Mouse (Mus musculus): ENCODE results near the gene B3glct.

The B3glct gene

DNA sequence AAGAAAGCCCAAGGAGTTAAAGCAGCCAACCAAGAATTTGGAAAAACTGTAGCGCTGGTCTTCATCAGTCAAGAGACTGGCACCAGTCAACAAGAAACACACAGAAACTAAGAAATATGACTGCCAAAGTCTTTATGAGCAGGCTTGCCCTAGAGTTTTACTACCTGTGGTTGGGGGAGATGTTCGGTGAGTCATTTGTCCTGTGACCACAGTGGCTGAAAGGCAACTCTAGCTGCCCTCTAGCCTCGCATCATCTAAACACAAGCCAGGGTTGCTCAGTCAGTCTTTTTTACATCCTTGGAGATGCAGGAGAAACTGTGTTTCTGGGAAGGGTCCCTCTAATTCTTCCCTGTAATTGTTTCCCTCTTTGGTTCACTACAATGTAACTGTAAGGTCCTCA, 834 bp upstream of the B3glct start:
- no peak for DNase-seq

DNA sequence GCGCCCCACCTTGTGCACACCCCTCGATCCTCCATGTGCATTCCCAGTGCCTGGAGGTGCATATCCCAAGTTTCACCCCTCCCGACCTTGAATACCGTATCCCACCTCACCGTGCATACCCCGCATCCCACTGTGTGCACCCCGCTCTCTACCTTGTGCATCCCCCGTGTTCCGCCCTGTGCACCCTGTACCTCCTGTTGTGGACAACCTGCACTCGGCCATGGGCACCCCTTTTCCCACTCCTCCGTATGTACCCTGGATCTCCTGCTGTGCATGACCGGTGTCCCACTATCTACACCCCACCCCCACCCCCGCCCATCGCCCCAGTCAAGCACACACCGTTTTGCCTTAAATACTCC, 939 bp downstream of the B3glct start:
- DNase-seq, result peak; percentile 21

DNA sequence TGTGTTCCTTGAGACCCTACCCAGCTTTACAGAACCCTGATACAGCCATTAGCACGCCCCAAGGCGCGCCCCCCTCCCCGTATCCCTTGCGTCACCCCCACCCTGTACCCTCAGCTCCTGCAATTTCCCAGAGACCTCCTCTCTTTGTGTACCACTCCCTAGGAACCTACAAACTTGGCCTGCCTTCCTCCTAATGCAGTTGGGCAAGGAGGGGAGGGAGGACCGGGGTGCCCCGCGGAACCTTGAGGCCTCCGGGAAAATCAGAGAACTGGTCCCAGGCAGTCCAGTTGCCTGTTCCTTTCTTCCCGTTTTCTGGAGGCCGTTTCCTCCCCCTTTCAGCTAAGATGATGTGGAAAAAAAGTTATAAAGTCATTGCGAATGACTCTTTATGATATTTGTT, 1.3 kb downstream of the B3glct start:
- peak; percentile 8 for DNase-seq

DNA sequence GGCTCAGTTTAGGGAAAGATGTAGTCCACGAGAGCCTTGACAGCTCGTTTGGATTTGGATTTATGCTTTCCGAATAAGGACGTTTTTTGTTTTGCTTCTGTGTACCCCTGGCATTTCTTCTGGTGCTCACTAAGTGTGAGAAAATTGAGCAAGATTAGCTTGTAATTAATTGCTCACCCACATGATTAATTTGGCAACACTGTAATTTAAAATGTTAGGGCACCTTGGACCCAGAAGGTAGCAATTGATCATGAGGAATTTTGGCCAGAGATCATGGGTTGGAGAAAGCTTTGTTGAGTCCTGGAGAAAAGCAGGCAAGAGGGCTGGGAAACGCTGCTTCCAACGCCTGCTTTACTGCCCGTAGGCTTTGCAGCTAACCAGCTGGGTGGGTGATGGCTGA, 1.9 kb downstream of the B3glct start:
- no peak for DNase-seq

DNA sequence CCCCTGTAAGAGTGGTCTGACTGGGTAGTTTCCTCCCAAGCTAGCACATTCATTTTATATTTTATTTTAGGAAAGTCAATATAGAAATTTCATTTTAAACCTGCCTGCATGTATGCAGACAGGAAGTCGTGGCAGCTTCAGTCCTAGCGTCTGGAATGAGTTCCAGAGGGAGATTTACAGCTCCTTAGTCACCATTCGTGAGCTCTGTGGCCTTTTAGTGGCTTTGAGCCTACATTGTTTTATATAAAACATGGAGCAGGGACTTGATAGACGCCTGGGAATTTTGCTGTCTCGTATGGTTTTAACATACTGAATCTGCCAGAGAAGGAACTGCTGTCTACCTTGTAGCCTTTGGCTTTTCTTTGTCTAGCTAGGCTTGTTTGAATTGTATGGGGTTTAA, 2.9 kb downstream of the B3glct start:
- no peak for DNase-seq

DNA sequence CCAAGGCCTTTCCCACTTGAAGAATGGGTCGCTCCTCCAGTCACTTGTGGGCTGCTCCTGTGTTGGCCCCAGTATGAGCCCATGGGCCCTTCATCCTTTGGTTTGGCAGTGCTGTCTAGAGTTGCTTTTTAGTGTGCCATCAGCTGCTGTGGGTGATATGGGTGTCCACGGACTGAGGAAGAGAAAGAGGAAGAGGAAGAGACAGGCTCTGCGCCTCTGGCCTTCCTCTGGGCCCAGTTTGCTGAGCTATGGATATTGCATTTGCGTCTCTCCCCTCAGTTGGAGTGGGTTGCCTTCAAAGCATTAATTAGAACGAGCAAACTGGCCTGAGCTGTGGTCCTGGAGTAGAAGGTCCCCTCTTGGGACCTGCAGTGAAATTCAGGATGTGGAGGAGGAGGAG, 11.8 kb downstream of the B3glct start:
- no peak for DNase-seq

DNA sequence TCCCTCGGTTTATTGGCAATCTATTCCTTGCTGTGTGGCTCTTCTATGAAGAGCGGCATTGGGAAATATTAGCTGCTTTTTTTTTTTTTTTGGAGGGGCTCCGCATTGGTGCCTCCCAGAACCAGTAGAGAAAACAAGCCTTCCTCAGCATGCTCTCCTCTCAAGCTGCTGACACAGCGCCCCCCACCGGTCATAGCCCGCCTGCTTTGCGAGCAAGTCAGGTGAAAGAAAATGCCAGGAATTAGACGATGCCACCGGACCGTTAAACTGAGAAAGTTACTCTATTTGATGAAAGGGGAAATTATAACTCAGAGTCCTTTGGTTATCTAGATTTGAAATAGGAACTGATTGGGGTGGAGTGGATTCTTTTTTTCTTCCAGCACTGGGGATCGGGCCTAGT, 14.5 kb downstream of the B3glct start:
- DNase-seq, result no peak

DNA sequence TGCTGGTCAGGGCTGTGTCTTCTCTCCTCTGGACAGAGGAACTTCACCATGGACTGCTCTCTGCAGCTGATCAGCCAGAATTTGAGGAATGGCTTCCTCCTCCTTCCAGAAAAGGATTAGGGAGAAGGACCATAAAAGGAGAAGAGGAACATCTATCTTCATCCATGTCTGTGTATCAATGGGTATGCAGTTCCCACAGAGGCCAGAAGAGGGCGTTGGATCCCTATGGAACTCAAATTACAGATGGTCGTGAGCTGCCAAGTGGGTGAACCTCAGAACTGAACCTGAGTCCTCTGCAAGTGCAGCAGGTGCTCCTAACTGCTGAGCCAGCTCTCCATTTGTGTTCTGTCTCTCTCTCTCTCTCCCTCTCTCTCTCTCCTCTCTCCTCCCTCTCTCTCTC, 15.2 kb downstream of the B3glct start:
- no peak for DNase-seq

DNA sequence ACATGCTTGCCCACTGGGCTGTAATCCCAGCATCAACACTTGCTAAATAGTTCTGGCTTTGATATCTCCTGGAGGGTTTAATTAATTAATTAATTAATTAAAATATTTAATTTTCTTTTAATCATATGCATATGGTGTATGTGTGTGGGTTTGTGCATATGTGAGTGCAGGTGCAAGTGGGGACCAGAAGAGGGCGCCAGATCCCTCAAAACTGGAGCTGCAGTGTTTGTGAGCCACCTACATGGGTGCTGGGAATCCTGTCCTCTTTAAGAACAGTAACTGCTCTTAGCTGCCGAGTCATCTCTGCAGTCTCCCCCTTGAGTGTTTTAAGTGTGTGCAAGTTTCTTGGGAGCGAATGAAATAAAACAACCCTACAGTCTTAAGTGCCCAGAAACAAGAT, 15.9 kb downstream of the B3glct start:
- DNase-seq, result no peak

DNA sequence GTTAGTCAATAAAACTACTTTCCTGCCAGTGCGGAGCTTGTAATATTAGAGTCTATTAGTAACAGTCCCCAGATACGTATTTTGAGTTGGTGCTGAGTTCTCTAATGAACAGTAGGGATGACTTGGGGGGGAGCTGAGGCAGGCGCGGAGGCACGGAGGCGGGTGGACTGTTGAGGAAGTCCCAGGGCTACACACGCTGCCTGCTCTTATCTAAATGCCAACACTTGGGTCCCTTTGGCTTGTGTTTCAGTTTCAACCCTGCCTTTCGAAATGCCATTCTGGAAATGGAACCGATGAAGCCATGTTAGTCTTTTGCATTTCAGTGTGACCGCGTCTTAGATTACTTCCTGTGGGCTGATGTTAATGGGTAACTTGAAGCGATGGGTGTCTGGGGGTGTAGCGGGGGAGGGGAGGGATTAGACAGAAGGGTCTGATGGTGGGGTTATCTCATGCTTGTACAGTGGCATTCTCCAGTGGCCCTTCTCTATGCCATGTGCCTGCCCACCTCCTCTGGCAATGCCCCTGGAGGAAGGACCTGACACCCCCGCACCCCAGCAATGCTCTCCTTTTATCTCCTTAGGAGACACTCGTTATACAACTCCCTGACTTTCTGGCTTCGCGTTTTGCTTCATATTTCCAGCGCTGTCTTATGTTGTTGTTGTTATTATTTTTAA, 17.2 kb downstream of the B3glct start:
- DNase-seq, result no peak

DNA sequence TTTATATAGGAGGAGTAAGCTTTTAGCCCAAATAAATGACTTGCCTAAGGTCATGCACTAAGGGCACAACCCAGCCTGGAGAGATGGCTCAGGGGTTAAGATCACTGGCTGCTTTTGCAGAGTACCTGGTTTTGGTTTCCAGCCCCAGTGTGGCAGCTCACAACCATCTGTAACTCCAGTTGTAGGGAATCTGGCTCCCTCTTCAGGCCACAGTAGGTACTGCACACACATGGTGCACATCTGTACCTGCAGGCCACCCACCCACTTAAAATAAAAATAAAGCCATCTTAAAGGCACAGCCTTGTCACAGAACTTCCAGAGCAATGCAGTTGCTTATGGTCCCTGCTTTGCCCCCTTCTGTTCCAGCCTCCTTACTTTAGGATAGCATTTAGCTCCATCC, 24.7 kb downstream of the B3glct start:
- no peak for DNase-seq

DNA sequence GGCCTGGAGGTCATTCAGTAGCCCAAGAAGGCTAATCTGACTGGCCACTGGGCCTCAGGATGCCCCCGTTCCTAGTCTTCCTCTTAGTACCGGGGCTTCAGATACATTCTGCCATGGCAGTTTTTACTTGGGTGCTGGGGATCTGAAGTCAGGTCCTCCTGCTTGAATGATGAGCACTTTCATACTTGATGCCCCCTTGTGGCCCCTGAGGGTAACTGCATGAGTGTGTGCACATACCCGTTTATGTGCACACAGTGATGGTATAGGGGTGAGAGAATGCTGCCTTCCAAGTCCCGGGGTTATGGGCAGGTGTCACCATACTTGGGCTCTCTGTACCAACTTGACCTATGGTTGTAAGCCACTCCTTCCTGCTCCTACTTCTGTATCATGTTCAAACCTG, 33.5 kb downstream of the B3glct start:
- no peak for DNase-seq

DNA sequence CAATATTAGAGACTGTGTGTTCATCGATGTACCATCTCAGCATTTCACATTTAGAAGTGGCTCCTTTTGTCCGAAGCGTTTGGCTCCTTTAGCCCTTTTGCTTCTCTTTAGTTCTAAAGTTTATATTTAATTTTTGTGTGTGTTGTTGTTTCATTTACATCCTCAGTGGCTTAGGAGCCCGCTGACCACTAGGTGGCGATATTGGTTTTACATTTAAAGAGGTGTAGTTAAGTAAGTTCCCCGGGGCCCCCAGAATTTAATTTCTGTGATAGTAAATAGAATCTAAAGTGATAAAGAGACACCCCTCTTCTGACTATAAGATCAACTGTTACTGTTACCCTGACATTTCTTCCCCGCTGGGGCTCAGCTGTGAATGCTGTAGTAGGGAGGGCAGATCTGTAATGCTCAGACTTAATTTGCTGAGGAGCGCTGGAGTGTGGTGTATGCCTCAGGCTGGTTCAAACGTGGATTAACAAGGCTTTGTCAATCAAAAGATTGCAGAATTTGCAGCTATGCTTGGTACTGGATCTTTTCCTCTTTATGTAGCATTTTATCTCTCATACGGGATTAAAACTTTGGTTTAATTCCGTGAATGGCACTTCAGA, 35.2 kb downstream of the B3glct start:
- DNase-seq, result no peak

DNA sequence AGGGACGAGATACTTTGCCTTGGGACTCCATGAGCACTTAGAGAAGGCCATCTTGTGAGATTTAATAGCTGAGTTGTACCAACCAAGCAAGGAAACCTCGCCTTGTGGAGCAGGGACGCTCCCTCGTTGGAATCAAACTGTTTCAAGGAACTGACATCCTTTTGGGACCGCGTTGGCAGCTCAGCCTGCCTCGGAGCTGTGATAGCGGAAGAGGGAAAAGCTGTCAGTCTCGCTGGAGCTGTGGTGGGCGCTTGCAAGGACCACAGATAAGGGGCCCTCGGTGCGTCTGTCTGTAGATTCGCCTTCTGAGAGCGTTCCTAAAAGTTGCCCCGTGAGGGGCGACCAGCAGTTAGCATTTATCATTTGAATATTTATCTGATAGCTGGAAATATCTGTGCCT, 35.8 kb downstream of the B3glct start:
- no peak for DNase-seq

DNA sequence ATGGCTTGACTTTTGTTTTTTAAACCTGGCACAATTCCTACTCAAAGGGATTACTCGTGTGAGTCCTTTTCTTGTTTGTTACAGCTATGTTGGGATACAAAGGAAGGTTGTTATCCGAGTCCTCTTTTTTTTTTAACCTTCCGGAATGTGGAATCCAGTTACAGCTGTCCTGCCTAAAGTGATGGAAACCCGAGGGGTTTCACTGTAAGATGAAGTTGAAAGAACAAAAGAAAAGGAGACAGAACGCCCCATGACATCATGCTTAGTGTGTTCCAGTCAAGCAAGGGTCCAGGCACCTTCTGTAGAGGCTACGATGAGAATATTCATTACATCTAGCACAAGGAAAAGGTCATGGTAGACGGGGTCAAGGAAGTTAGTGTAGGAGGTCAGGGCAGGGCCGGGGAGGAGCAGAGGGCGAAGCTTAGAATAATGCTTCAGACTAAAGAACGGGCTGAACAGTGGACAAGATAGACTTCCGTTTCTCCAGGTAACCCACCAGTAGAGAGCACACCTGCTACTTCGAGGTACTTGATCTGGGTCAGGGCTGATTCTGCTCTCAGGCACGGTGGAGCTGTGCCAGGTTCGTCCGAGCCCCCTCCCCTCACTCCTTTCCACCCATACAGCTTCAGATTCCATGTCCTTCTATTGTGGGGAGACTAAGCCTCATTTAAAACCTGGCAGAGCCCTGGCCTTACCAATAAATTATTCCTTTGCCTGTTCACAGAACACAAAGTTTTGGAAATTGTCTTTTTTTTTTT, 37.7 kb downstream of the B3glct start:
- no peak for DNase-seq

DNA sequence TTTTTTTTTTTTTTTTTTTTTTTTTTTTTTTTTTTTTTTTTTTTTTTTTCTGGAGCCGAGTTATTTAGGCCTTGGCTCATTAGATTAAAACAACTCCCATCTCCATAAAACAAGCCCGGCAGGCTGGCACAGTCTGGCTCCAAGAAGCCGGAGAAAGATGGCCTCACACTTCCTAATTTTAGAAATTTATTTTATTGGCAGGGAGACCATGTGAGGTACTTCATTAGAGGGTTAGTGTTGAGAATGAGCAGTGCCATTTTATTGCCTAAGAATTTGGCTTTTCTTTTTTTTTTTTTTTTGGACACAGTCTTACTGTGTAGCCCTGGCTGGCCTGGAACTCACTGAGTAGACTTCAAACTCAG, 38.3 kb downstream of the B3glct start:
- DNase-seq, result no peak

DNA sequence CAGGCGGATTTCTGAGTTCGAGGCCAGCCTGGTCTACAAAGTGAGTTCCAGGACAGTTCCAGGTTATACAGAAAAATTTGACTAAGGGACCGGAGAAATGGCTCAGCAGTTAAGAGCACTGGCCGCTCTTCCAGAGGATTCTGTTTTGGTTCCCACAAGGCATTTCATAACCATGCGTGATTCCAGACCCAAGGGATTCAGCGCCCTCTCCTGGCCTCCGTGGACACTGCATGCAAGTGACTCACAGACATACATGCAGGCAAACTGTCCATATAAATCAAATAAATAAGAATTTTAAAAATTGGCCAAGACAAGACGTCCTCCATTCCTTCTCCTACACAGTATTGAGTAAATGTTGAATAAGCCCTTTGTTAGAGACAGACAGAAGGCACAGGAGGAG, 53.7 kb downstream of the B3glct start:
- no peak for DNase-seq

DNA sequence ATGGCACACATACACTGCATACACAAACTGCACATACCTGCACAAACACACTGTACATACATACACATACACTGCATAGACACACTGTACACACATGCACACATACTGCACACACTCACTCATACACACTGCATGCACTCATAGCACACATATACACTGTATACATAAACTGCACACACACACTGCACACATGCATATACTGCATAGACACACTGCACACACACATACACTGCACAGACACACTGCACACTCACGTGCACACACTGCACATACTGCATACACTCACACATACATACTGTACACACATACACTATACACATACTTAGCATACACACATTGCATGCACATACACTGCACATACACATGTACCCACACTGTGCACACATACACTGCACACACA, 59.2 kb downstream of the B3glct start:
- no peak for DNase-seq

DNA sequence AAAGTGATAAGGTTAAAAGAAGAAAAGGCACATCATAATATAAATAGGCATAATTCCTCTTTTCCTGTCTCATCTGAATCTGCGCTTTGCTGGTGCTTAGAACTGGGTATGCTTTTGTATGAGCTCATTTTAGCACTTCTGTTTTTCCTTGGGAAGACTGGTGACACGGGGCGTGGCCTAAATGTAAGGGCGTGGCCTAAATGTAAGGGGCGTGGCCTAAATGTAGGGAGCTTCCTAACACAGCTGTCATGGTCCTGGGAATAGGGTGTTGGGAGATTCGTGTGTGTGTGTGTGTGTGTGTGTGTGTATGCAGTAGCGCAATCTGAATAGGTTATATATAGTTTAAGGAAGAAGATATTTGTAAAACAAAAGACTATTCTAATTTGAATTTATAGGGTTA, 62.1 kb downstream of the B3glct start:
- no peak for DNase-seq

DNA sequence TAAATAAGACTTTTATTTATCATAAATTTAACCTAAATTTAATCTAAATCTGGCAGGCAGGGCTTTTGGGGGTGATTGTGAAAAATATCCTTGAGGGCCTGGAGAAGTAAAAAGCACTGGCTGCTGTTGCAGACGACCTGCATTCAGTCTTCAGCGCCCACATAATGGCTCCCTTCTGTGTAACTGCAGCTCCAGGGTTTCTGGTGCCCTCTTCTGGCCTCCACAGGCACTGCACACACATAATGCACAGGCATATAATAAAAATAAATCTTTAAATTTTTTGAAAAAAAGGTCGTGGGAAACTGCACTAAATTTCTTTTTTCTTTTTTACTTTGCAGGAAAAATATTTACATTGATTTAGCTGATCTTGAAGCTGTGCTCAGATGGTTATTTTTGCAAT, 62.7 kb downstream of the B3glct start:
- no peak for DNase-seq

DNA sequence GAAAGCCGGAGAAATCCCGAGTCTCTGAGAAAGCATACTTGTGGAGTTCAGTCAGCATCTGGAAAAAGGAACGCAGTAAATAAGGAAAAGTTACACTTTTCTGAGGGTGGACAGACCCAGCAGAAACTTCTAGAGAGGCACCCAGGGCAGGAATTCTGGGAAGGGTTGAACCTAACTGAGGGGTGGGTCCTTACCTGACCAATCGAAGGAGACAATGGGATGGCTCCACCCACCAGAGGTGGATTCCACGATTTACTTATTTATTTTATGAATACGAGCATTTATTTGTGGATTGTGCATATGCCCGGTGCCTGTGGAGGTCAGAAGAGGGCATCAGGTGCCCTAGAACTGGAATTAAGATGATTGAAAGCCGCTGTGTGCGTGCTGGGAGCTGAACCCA, 64.3 kb downstream of the B3glct start:
- DNase-seq, result no peak

DNA sequence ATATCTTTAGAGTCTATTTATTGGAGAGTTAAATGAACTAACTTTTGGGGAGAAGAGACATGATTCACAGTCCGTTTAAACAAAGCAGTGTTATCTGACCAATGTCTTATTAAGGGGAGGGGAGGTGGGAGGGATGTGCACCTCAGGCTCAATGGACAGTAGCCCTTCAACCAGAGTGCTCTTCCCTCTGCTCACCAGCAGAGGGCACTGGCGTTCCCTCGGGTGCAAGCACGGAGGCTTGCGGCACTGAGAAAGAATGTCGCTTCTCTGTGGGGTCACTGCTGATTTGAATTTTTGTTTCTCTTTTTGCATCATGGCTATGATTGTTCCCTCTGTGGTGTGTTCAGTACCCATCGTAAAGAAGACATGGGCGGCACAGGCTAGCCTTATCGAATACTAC, 67.0 kb downstream of the B3glct start:
- DNase-seq, result no peak

DNA sequence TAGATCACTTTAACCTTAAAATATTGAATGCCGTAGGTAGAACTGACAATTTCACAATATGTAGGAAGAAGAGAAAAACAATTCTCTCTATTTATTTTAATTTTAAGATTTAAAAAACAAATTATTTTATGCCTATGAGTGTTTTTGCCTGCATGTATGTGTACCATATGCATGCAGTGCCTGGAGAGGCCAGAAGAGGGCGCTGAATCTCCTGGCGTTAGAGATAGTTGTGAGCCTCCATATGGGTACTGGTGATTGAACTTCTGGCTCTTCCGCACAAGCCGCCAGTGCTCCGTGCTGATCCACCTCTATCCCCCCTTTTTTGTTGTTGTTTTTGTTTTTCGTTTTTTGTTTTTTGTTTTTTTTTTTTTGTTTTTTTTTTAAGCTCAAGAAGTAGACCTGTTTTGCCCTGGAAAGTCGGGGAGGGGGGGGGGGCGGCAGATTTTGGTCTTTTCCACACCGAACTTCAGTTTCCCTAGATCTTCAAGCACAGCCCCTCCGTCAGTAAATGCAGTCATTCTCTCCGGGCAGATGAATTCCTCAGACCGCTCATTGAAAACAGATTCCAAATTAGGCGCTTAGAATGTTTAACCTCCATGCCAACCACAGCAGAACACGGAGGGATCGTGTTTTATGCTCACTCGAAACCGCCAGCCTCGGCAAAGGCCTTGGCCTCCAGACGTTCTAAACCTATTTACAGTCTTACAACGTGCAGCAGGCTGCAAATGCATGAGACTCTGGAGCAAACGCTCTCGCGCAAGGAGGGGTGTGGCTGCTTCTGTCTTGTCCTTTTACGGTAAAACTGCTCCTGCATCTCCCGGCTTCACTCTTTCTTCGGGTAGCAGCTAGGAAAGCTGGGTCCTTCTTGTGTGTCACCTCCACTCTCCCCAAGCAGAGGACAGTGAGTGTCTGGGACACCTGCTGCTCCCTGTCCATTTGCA, 70.9 kb downstream of the B3glct start:
- no peak for DNase-seq

DNA sequence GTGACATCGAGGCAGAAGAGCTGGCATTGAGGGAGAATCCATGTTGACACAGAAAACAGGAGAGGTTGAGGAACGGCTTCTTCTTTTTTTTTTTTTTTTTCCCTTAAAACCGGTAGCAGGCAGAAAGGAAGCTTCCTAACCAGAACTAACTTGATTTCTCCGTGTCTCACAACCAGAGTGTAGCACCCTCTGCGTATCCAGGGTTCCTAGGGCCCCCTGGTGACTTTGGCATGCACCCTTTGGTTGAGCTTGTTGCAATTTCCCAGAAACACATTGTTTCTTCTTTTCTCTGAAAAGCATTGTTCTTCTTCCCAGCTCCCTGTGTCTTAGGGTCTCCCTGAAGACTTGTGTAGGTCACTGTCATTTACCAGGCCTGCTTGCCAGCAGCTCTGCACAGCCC, 73.8 kb downstream of the B3glct start:
- no peak for DNase-seq
